Mouse (Mus musculus) skeletal muscle tissue, adult 2 months (tissue): ENCODE data around the gene Kcne1.

Experiments used
- DNase-seq: peaks from one replicate; pipeline ENCODE4 v3.0.0-alpha.2; 2012; ENCODE audit warnings: low read depth, low spot score

Gene Kcne1

GRCm38 (mm10) chr16:92307947-92308346 lies 51.3 kb downstream of the Kcne1 start:
- no peak for DNase-seq

DNA sequence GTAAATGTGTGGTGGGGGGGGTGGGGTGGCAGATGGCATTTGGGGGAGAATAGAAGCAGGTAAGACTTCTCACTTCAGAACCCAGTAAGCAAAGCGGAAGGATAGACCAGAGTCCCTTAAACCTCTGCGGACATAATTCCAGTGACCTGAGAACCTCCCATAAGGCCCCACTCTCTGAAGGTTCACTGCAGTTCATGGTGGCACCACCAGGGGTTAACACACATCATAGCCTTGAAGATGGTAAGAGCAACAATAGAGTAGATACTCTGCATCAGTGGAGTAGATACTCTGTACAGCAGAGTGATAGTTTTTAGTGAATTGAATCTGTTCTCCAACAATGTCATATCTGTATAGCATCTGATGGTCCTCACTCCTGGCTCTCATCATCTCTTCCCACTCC lies 53.7 kb downstream of the Kcne1 start:
- DNase-seq, result no peak

DNA sequence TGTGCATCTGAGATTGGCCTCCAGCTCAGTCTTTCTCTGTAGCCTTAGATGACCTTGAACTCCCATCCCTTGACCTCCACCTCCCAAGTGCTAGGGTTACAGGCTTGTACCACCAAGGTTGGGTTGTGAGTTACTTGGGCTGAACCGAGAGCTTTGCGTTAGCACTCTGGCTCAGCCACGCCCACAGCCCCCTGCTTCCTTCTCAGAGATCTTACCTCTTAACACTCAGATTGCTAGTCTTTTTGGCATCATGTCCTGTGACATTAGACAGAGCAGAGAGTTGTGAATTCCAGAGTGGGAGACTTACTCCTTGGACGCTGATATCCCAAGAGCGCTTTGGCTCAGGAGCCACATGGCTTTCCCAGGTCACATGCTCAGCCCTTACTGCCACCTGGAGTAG lies 56.8 kb downstream of the Kcne1 start:
- DNase-seq, result no peak

DNA sequence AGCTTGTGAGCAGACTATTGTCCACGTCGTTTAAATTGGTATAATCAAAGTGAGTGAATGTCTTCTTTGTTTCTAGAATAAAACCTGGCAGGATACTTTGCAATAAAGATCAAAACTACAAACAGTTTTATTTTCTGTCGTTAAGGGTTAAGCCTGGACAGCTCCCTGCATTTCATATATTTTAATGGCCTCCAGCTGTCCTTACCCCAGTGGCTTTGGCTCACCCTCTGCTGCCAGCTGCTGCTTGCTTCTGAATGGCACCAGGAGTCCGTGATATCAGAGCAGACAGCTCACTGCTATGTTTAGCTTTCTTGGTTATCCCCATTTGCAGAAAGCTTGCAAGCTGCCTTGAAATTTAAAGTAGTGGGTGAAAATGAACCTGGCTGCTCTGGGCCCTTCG lies 57.3 kb downstream of the Kcne1 start:
- DNase-seq, result peak; percentile 63

DNA sequence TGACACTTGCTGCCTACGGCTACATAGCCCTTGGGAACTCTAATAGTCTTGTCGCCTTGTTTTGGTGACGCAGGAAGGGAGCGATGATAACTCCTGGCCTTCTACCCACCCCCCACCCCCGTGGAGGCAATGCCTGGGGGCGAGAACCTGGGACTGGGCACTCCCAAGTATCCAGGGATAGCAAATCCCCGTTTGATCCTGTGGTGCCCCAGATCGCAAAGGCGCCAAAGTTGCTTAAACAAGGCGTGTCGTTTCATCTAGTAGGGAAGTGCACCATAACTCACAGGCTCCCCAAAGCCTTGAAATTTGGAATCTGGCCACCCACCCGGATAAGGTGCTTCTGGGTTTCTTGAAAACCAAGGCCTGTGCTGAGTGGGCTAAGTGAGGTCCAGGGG lies 57.9 kb downstream of the Kcne1 start:
- no peak for DNase-seq

- peak; percentile 95 for DNase-seq
Observed at GRCm38 (mm10) chr16:92300649-92301411, 58.4 kb downstream of the Kcne1 start, which contains the start of gene Smim11. Smim11 (plus strand) TSS chr16:92301286.
